Mouse (Mus musculus): ENCODE results near the gene Lzts3.

DNA sequence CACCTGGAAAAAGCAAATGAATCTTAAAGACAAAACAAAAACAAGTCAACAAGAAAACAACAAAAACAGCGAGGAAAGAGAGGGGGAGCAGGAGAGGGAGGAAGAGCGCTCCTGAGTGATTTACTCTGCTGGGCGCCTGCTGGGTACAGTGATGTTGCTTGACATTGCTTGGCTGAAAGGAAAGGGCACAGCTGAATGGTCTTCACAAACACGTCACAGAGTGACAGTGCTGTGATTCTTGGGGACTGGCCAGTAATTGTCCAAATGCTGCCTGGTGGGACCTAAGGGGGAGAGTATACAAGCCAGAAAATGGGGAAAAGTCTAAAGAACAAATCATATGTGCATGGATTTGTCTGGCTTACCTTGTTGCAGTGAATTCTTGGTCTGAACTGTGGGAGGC, 40.4 kb downstream of the Lzts3 start:
- no peak for TF ChIP-seq CTCF (IDR thresholded peaks at IDR 0.05 in 2 of 3, conservative IDR thresholded peaks at IDR 0.05 in 1 of 3; ENCODE audit: control insufficient read depth in 1 of 3, insufficient read depth in 1 of 3, low read depth in 2 of 3, low read length in 3 of 3, poor library complexity in 1 of 3, severe bottlenecking in 1 of 3)
- TF ChIP-seq E2F4 (IDR thresholded peaks at IDR 0.05; ENCODE audit: borderline replicate concordance, low read depth, low read length) = no peak
- no peak for TF ChIP-seq ETS1 (IDR thresholded peaks at IDR 0.05; ENCODE audit: low read depth, low read length)
- no peak for TF ChIP-seq USF2 (IDR thresholded peaks at IDR 0.05; ENCODE audit: borderline replicate concordance in 1 of 2, insufficient read depth in 1 of 2, low read depth in 1 of 2, low read length in 2 of 2)
- no peak for TF ChIP-seq EP300 (IDR thresholded peaks at IDR 0.05; ENCODE audit: low read depth in 1 of 2, low read length in 2 of 2)
- TF ChIP-seq BHLHE40 (IDR thresholded peaks at IDR 0.05; ENCODE audit: borderline replicate concordance, low read depth, low read length) = no peak
- TF ChIP-seq POLR2A (IDR thresholded peaks at IDR 0.05; ENCODE audit: control insufficient read depth in 1 of 2, insufficient read depth in 1 of 2, low read depth in 1 of 2, low read length in 2 of 2, poor library complexity in 1 of 2) = no peak
- no peak for TF ChIP-seq CHD1 (IDR thresholded peaks at IDR 0.05; ENCODE audit: low read depth, low read length)
- no peak for TF ChIP-seq MEF2A (IDR thresholded peaks at IDR 0.05; ENCODE audit: extremely low read depth, insufficient replicate concordance, low read depth, low read length, poor library complexity, severe bottlenecking)
